Mouse (Mus musculus) thymus, postnatal 10 days (tissue): ENCODE measurements around the gene Itsn2.
"Not testable (repeated sequence)": the region's sequence is repeated elsewhere in the genome, so short reads cannot be mapped to it uniquely, and the experiment has no call there.

Source experiments
- DNase-seq, 2 experiments: peaks; one replicate each; pipeline ENCODE4 v3.0.0; 2021; ENCODE audit warnings: low spot score in 2 of 2

Gene Itsn2

DNA sequence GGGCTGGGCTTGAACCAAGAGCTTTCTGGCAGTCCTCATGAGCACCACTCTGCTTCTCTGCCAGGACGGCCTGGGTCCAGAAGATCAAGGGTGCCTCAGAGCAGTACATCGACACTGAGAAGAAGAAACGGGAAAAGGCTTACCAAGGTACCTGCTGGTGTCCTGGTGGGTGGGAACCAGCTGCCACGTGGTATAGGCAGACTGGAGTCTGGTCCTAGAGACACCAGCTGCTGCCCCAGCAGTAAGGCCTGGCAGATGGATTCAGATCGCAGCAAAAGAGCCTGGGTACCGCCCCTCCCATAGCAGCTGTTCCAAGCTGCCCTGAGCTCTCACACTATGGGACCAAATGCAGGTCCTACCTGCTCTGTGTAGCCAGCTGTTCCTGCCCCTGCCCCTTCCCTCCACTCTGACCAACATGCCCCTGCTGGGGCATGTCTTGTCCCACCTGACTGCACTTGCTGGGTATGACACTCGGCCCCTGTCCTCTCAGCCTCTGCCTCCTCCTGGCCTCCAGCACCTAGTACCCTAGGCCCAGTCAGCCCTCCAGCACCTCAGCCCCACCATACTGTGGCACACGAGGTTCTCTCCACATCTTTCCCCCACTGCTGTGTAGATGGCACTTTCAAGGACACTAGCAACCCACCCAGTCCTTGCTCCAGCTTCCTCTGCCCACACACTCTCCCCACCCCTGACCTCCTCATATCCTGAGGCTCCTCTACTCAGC, 116.6 kb downstream of the Itsn2 start:
- no peak for DNase-seq

DNA sequence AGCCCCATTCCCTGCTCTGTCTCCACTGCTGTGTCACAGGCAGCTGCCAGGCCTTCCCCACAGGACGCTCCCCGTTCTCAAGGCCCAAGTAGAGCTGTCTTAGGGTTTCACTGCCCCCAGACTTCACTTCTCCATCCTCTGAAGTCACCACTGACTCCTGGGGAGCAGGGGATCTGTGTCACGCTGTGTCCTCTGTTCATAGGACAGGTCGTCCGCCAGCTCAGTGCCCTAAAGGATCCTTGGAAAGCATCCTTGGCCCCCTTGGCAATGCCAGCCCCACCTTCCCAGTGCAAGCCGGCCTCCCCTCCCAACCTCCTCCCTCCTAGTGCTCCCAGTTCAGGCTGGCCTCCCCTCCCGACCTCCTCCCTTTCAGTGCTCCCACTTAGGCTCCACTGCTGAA, 117.5 kb downstream of the Itsn2 start:
- no peak for DNase-seq

DNA sequence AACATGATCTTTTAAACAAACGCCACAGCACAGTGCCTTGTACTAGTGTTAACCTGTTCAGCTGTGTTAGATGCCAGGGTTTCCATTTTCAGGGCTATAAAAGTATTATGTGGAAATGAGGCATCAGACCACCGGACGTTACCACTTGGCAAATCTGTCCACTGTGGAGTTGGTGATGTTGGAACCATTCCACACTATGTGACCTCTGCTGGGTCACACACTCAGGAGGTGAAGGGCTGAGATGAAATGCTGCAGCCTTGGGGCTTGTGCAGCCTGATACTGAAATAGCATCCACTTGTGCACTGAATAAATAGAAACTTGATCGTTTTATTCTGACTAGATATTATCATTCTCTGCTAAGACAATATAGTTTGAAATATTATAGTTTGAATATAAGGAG, 120.9 kb downstream of the Itsn2 start:
- no peak for DNase-seq

DNA sequence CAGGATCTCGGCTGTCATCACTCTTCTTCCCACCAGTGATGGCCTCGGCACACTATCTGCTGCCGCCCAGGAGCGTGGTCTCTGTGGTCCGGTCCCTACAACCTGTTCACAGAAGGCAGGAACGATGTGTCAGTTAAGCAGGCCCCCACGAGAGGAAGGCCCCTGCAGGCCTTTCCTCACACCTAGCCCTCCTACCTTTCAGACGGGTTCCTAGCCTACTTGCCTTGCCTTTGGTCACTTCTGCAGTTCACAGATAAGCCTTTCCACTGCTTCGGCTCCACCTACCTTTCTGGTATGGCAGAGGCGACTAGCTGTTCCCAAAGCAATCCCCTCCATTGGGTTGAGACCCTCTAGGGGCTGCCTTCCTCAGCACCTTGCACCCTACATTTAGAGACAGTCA, 123.2 kb downstream of the Itsn2 start:
- DNase-seq, result no peak

DNA sequence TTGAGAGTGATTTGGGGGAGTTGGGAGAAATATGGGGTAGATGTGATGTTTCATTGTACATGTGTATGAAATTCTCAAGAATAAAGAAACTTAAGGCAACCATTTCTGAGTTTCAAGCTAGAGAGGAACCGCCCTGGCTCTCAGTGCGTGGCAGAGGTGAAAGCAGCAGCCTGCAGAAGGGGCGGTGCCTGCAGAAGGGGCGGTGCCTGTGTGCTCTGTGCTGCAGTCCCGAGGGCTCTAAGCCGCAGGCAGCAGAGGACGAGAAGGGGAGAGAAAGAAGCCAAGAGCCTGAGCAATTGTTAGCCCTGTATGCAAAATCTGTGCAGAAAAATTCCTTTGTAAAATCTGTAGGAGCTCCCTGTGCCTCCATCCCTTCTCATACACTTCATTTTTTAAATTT, 125.0 kb downstream of the Itsn2 start:
- no peak for DNase-seq

DNA sequence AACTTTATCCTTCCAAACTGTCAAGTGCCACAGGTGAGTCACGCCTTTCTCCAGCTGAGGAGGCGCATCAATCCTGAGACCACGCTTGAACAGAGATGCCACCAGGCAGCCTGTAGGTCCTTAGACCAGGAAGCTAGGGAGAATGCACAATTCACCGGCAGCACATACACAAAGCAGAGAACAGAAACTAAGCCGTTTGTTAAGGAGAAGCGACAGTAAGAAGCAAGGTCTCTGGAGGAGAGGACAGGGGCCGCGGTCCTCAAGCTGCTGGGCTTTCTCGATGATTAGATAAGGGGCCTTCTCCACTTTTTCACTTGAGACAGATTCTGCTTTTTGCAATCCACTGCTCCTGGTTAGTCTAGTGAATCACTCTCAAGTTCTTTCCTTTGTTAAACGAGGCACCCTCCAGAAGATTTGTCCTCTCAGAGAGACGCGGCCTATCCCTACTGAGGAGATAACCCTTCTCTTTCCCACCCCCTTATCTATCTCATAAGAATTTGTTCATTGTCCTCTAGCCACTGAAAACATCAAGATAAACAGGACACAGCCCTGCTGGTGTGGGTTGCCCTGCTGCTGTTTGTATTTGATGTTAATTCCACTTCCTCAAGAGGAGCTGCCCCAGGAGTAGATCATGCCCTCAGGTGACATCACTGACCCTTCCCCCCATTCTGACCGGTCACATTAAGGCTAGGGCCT, 126.8 kb downstream of the Itsn2 start:
- DNase-seq, result no peak

DNA sequence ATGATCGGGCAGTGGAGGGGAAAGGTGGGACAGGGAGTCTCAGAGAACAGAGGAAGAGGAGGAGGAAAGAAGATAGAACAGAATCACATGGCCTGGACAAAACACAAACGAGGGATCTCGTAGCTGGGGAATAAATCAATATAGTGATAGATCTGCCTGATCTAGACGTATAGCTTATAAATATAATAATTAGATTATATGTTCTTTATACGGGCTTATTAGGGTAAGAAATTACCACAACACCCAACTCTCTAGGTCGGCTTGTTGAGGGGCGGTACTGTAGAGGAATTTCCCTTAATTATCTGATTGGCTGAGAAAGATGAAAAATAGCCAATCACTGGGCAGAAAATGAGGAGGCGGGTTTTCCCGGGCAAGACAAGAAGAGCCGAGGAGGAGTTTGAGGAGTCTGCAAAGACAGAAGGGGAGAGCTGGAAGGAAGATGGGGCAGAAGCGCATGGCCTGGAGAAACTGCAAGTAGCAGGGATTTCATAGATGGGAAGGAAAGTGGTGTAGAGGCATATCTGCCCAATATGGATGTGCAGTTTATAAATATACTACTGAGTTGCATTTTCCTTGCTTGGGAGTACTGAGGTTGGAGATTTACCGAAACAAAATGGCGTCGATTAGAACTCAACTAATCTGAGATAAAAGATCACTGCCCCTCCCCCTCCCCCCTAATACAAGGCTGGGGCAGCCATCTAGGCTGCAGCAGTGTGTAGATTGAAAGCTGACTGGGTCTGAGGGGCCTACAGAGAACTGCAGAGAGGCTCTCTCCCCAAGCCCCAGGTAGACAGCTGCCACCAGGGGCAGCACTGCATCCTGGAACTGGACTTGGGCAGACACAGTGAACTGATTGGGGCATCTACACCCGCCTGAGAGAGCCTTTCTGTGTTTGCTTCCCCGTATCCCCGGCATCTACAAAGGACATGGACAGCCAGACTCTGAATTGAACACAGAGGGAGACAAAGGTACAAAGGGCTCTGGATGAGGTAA, 127.6 kb downstream of the Itsn2 start:
- DNase-seq, result no peak

DNA sequence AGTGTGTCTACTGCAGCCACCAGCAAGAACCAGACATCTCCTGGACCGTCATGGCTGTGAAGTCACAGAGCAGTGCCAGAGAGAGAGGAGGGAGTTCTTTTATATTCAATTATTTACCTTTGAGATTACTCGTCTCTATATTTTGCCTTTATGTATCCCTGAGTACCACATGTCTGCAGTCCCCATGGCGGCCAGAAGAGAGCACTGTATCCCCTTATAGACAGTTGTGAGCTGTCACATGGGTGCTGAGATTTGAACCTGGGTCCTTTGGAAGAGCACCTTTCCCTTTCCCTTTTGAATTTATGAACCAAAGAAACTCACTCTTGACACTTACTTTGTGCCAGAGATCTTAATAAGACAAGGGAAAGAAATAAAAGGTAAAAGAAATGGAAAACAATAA, 136.7 kb downstream of the Itsn2 start:
- no peak for DNase-seq

DNA sequence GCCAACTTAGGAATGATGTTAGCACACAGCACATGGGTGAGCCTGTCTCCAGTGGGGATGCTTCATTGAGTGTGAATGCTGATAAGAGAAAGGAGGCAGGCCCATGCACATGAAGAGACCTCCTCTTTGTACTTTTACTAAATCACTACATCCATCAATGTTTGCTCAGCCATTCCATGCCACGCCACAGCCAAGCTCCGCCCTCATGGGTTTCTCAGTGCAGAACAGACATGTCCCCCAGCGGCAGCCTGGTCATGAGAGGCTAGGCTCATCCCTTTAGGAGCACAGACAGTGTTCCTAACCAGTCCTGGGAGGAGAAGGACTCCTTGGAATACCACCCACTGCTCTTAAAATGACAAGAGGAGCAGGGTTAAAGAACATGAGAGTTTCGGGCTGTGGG, 139.2 kb downstream of the Itsn2 start:
- no peak for DNase-seq

DNA sequence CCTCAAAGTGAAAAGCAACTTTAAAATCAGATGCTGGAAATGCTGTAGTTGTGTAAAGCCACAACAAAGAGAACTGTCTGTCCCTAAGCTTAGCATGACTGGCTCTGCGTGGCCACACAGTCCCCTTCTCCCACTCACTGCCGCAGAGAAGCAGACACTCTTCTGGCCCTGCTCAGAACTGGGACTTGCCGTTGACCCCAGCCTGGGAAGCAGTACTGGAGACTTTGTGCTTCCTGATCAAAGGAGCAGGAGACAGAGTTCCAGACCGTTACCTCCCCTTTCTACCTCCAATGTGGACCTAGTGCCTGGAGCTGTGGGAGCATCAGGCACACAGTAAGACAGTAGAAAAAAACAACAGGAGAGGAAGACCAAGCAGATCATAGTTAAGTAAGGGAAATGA, 139.9 kb downstream of the Itsn2 start:
- no peak for DNase-seq

DNA sequence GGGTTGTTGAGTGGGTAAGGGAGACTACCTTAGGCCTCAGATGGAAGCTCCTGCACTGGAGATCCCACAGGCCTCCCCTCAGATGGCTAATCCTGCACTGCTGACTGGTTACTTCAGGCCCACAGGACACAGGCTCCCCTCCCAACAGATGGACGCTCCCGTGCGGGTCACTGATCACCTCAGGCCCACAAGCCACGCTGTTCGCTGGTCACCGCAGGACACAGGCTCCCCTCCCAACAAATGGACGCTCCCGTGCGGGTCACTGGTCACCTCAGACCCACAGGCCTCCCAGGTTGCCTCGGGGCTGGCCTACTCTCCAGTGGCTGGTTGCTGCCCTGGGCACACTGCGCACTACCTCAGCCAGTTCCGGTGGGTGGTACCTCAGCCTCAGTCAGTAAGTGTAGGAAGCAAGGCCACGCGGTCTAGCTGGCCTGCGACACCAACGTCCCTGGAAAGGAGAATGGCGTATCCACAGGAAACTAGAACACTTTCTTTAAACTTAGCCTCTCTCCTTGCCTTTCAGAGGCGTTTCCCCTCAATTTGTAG, 145.7 kb downstream of the Itsn2 start, which contains the start of gene Fam228a:
TSS of gene Fam228a (minus strand) at position 400 of the 546 bp plus-strand sequence.
- no peak for DNase-seq

DNA sequence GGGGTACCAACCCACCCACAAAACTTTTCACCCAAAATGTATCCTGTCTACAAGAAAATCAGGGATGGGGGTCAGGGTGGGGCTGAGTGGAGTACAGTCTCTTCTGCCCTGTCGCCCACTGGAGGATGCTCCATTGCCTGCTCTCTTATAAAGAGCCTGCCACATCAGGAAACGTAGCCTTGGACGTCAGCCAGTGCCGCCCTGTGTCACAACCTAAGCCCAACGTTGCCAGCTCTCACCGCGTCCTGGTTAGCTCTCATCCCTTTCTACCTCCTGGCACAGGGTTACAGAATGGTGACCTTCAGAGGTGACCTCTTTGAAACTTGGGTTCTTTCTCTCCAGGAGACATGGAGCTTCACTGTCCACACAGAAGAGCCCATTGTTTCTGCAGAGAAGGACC, 148.4 kb downstream of the Itsn2 start:
- DNase-seq, result no peak

DNA sequence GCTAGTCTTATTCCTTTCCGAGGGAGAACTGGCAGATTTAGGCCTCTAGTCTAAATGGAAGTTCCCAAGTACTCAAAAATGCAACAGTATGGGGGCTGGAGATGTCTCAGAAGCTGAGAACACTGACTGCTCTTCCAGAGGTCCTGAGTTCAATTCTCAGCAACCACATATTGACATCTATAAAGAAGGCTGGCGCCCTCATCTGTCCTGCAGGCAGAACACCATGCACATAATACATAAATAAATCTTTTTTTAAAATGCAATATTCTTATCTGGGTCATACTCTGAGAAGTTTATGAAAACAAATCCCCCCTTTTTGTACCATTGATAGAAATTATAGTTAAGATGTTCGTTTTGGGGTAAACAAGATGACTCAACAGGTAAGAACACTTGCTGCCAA, 149.7 kb downstream of the Itsn2 start:
- no peak for DNase-seq

DNA sequence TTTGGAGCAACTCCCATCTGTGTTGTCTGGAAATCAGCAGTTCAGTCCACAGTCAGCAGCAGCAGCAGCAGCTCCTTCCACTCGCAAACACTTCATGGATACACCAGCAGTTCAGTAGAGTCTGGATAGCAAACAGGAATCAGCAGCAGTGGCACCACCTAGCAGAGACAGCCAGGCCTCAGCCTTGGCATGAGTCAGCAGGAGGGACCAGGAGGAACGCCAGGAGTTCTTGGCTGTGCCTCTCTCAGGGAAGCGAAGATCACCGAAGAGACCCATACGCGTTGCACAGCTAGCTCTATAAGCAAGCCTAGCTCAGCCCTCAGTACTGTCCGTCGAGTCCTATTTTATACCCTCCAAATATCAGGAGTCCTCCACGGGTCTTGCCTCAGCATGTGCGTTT, 152.0 kb downstream of the Itsn2 start:
- no peak for DNase-seq

DNA sequence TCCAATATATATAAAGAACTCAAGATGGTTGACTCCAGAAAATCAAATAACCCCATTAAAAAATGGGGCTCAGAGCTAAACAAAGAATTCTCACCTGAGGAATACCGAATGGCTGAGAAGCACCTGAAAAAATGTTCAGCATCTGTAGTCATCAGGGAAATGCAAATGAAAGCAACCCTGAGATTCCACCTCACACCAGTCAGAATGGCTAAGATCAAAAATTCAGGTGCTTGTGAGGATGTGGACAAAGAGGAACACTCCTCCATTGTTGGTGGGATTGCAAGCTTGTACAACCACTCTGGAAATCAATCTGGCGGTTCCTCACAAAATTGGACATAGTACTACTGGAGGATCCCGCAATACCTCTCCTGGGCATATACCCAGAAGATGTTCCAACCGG, 162.0 kb downstream of the Itsn2 start:
- DNase-seq, result not testable (repeated sequence)

DNA sequence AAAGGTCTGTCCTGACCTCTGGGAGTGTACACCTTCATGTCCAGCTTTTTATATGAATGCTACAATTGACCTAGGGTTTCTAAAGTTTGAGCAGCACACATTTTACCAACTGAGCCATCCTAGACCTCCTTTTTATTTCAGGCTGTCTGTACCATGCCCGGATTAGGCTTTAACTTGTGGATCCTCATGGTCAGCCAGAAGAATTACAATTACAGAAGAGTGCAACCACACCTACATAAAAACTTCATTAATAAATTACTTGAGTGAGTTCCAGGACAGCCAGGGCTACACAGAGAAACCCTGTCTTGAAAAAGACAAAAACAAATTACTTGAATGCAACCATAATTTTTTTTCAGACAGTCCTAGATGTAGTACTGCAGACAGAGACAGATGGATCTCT, 164.6 kb downstream of the Itsn2 start:
- no peak for DNase-seq
